12 mouse cellular contexts compared by ENCODE assay signal in the genomic region with DNA sequence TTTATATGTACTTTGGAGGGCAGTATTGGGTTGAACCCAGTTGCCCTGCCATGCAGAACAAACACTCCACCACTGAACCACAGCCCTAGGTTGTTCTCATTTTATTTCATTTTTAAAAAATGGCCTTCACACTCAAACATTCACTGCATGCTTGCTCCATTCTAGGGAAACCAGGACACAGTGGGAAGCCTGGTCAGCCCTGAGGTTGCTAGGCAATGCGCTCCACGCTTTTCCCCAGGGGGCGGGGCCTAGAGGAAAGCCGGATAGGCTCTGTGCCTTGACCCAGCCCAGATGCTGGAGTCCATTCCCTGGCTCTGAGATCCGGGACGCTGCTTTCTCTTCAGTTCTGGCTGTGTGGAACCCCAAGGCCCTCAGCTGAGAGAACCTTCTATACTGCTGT. TPM values are rescaled to one million over a fixed set of nuclear protein-coding genes. Genes with fewer than 3 reads are reported as not detected.
DNase-seq lines count a peak whose midpoint lies in the region; ATAC-seq lines count a peak whose summit lies in the region.
"Had no signal": no experiment of that assay in that cellular context is flagged by ENCODE, and none has a peak within 500 bp of the region (broad histone marks: within the 10 kb centered on the region; RNA-seq: fewer than 3 reads in every experiment).

No protein-coding gene starts in this region.

- peak; percentile 67; the same call in 1 of the 2 replicates for ATAC-seq in kidney, embryonic 15.5 days (replicated peaks; ENCODE audit: low FRiP score)
- no peak for ATAC-seq in kidney, embryonic 16.5 days (ENCODE audit: low FRiP score, low TSS enrichment)
- ATAC-seq in neural tube, embryonic 11.5 days (ENCODE audit: insufficient read depth, low FRiP score, low TSS enrichment), result peak; percentile 67; the same call in 1 of the 2 replicates

- no peak overlapping the region for H3K4me3 ChIP-seq in kidney, embryonic 15.5 days (replicated peaks)
- H3K4me3 ChIP-seq in kidney, embryonic 16.5 days (ENCODE audit: low read length), result no peak overlapping the region
- H3K4me3 ChIP-seq in limb, embryonic 10.5 days, result no peak overlapping the region
- no peak overlapping the region for H3K4me3 ChIP-seq in neural tube, embryonic 11.5 days (ENCODE audit: low read depth, low read length)
- H3K4me3 ChIP-seq: myocyte had no signal

- H3K27ac ChIP-seq in kidney, embryonic 15.5 days, result no peak overlapping the region
- H3K27ac ChIP-seq in kidney, embryonic 16.5 days (ENCODE audit: low read length), result no peak overlapping the region
- H3K27ac ChIP-seq in limb, embryonic 10.5 days, result no peak overlapping the region
- no peak overlapping the region for H3K27ac ChIP-seq in neural tube, embryonic 11.5 days (ENCODE audit: low read depth, low read length)

- H3K27me3 ChIP-seq in kidney, embryonic 15.5 days, result 0 out of 2 replicates have a peak, but pooled peaks cover 3% of the 10 kb centered on the region
- H3K27me3 ChIP-seq in kidney, embryonic 16.5 days (ENCODE audit: insufficient read depth, low read length), result no peaks in the 10 kb centered on the region
- H3K27me3 ChIP-seq in limb, embryonic 10.5 days (ENCODE audit: low read depth, poor library complexity, severe bottlenecking), result no peaks in the 10 kb centered on the region
- H3K27me3 ChIP-seq in neural tube, embryonic 11.5 days (ENCODE audit: control insufficient read depth, insufficient read depth, low read length), result no peaks in the 10 kb centered on the region

- no peaks in the 10 kb centered on the region; the same call in 1 of the 2 replicates for H3K9me3 ChIP-seq in kidney, embryonic 15.5 days (replicated peaks)
- no peaks in the 10 kb centered on the region; the same call in 1 of the 2 replicates for H3K9me3 ChIP-seq in kidney, embryonic 16.5 days (ENCODE audit: low read length)
- no peaks in the 10 kb centered on the region for H3K9me3 ChIP-seq in limb, embryonic 10.5 days (replicated peaks)
- H3K9me3 ChIP-seq in neural tube, embryonic 11.5 days (ENCODE audit: control insufficient read depth, low read length), result no peaks in the 10 kb centered on the region
- H3K9me3 ChIP-seq: G1E had no signal

- H3K9ac ChIP-seq in kidney, embryonic 15.5 days, result no peak overlapping the region
- H3K9ac ChIP-seq in kidney, embryonic 16.5 days (replicated peaks; ENCODE audit: low read length), result no peak overlapping the region
- no peak overlapping the region for H3K9ac ChIP-seq in neural tube, embryonic 11.5 days (ENCODE audit: low read length)

- no peak overlapping the region for H3K4me2 ChIP-seq in kidney, embryonic 15.5 days
- no peak overlapping the region for H3K4me2 ChIP-seq in kidney, embryonic 16.5 days (replicated peaks; ENCODE audit: low read depth, low read length)
- no peak overlapping the region for H3K4me2 ChIP-seq in neural tube, embryonic 11.5 days (ENCODE audit: low read depth)

- intact Hi-C loops in left cerebral cortex, postnatal 36 days (cut with DNase I), result no loop called here

- no peaks in the 10 kb centered on the region for H3K4me1 ChIP-seq in kidney, embryonic 15.5 days
- no peaks in the 10 kb centered on the region for H3K4me1 ChIP-seq in kidney, embryonic 16.5 days (ENCODE audit: insufficient read depth, low read length)
- H3K4me1 ChIP-seq in limb, embryonic 10.5 days, result peaks cover 5% of the 10 kb centered on the region; the same call in 1 of the 2 replicates
- no peaks in the 10 kb centered on the region for H3K4me1 ChIP-seq in neural tube, embryonic 11.5 days (ENCODE audit: control insufficient read depth, insufficient read depth, low read length)

- 11% methylated on average over 6 of the region's 6 CpGs for WGBS in kidney, embryonic 15.5 days
- WGBS in kidney, embryonic 16.5 days, result 8% methylated on average over 6 of the region's 6 CpGs
- 3% methylated on average over 6 of the region's 6 CpGs for WGBS in limb, embryonic 10.5 days
- 9% methylated on average over 6 of the region's 6 CpGs for WGBS in neural tube, embryonic 11.5 days

- peak; percentile 74 for DNase-seq in embryo, embryonic 11 days
- peak; percentile 52 for DNase-seq in limb, embryonic 10.5 days (ENCODE audit: low spot score)
- DNase-seq in neural tube, embryonic 11.5 days (ENCODE audit: low spot score), result peak; percentile 61
- DNase-seq in spleen, adult 12 weeks (ENCODE audit: low spot score), result no peak
- DNase-seq in left cerebral cortex, postnatal 36 days (ENCODE audit: low spot score in 2 of 2), result no peak
- DNase-seq: gastrocnemius, postnatal 36 days; thymus, adult 2 months had no signal

- no peaks in the 10 kb centered on the region for H3K36me3 ChIP-seq in kidney, embryonic 15.5 days
- H3K36me3 ChIP-seq in kidney, embryonic 16.5 days (ENCODE audit: insufficient read depth, low read length), result no peaks in the 10 kb centered on the region
- no peaks in the 10 kb centered on the region for H3K36me3 ChIP-seq in limb, embryonic 10.5 days
- no peaks in the 10 kb centered on the region for H3K36me3 ChIP-seq in neural tube, embryonic 11.5 days (ENCODE audit: control insufficient read depth, insufficient read depth, low read length)
- H3K36me3 ChIP-seq: G1E had no signal

RNA-seq across cellular contexts. Expression of gene Aldoart2, which starts 8.8 kb away (rescaled TPM):
- polyA plus RNA-seq in kidney, embryonic 15.5 days (2015; fragmentation: Nextera tagmentation; extraction: Ambion mirVana), result not detected in 2 replicates
- polyA plus RNA-seq in kidney, embryonic 16.5 days (2015; fragmentation: Nextera tagmentation; extraction: Ambion mirVana), result not detected in 2 replicates
- polyA plus RNA-seq in limb, embryonic 10.5 days (2016; fragmentation: Nextera tagmentation; extraction: Ambion mirVana), result not detected in 2 replicates
- polyA plus RNA-seq in neural tube, embryonic 11.5 days (2014; fragmentation: Nextera tagmentation; extraction: Ambion mirVana), result 0.19 and 0.20 TPM in 2 replicates
- total RNA-seq in left cerebral cortex, postnatal 36 days (2021), result not detected
- total RNA-seq: layer of hippocampus, postnatal 14 days had no signal

RNA-seq across cellular contexts. Expression of gene Insm2, which starts 25.4 kb away (rescaled TPM):
- 0.68 and 1.6 TPM in 2 replicates for polyA plus RNA-seq in kidney, embryonic 15.5 days (2015; fragmentation: Nextera tagmentation; extraction: Ambion mirVana)
- 0.26 and 0.40 TPM in 2 replicates for polyA plus RNA-seq in kidney, embryonic 16.5 days (2015; fragmentation: Nextera tagmentation; extraction: Ambion mirVana)
- polyA plus RNA-seq in limb, embryonic 10.5 days (2016; fragmentation: Nextera tagmentation; extraction: Ambion mirVana), result 0.05 TPM in 1 of 2 replicates, not detected in the other
- 0.69 and 1.6 TPM in 2 replicates for polyA plus RNA-seq in neural tube, embryonic 11.5 days (2014; fragmentation: Nextera tagmentation; extraction: Ambion mirVana)
- under 1 TPM in 1 of 2 experiments, not detected in 1; 0.35 TPM for total RNA-seq in left cerebral cortex, postnatal 36 days (2021)
- total RNA-seq: gastrocnemius, postnatal 36 days had no signal
- polyA plus RNA-seq: G1E, myocyte had no signal

Comparison
In these comparisons a context has a peak if more than half of its experiments do, and no peak if none do; other contexts are left out.
1. DNase-seq: peak in embryo, embryonic 11 days (single experiment), limb, embryonic 10.5 days (single experiment) and neural tube, embryonic 11.5 days (single experiment); none in spleen, adult 12 weeks (single experiment) and left cerebral cortex, postnatal 36 days (0 of 2).